Mouse (Mus musculus): ENCODE measurements around the gene Apbb2.

Apbb2 gene

GRCm38 (mm10) chr5:66468331-66469001 lies 150.1 kb downstream of the Apbb2 start:
- no peak for DNase-seq

- no peak for DNase-seq
Measured at GRCm38 (mm10) chr5:66462665-66463064, 155.9 kb downstream of the Apbb2 start.

- DNase-seq: peak; percentile 63
Measured at GRCm38 (mm10) chr5:66458851-66459250, 159.7 kb downstream of the Apbb2 start.

- DNase-seq: no peak
Measured at GRCm38 (mm10) chr5:66455271-66455670, 163.3 kb downstream of the Apbb2 start.

GRCm38 (mm10) chr5:66454826-66455225 lies 163.8 kb downstream of the Apbb2 start:
- no peak for DNase-seq

GRCm38 (mm10) chr5:66453106-66453505 lies 165.5 kb downstream of the Apbb2 start:
- peak; percentile 27 for DNase-seq

- DNase-seq: peak; percentile 47
Measured at GRCm38 (mm10) chr5:66451561-66451960, 167.0 kb downstream of the Apbb2 start.

- DNase-seq: no peak
Measured at GRCm38 (mm10) chr5:66445497-66445896, 173.1 kb downstream of the Apbb2 start.

- no peak for DNase-seq
Measured at GRCm38 (mm10) chr5:66442260-66442659, 176.3 kb downstream of the Apbb2 start.

- no peak for DNase-seq
Measured at GRCm38 (mm10) chr5:66436791-66437246, 181.8 kb downstream of the Apbb2 start.

GRCm38 (mm10) chr5:66435158-66435557 lies 183.4 kb downstream of the Apbb2 start:
- no peak for DNase-seq

GRCm38 (mm10) chr5:66429076-66429475 lies 189.5 kb downstream of the Apbb2 start:
- DNase-seq: no peak

- no peak for DNase-seq
Measured at GRCm38 (mm10) chr5:66428071-66428470, 190.5 kb downstream of the Apbb2 start.

GRCm38 (mm10) chr5:66423909-66424308 lies 194.7 kb downstream of the Apbb2 start:
- peak; percentile 60 for DNase-seq

GRCm38 (mm10) chr5:66423466-66423865 lies 195.1 kb downstream of the Apbb2 start:
- no peak for DNase-seq

- DNase-seq: no peak
Measured at GRCm38 (mm10) chr5:66421954-66422353, 196.6 kb downstream of the Apbb2 start.

- no peak for DNase-seq
Measured at GRCm38 (mm10) chr5:66421230-66421629, 197.4 kb downstream of the Apbb2 start.

- no peak for DNase-seq
Measured at GRCm38 (mm10) chr5:66420011-66420410, 198.6 kb downstream of the Apbb2 start.

- DNase-seq: no peak
Measured at GRCm38 (mm10) chr5:66417289-66417688, 201.3 kb downstream of the Apbb2 start.

GRCm38 (mm10) chr5:66415700-66416543 lies 202.7 kb downstream of the Apbb2 start:
- no peak for DNase-seq

- DNase-seq: no peak
Measured at GRCm38 (mm10) chr5:66415033-66415697, 203.4 kb downstream of the Apbb2 start.

- no peak for DNase-seq
Measured at GRCm38 (mm10) chr5:66413402-66413801, 205.2 kb downstream of the Apbb2 start.

- DNase-seq: no peak
Measured at GRCm38 (mm10) chr5:66412821-66413220, 205.8 kb downstream of the Apbb2 start.

GRCm38 (mm10) chr5:66408546-66408945 lies 210.0 kb downstream of the Apbb2 start:
- no peak for DNase-seq

All from kidney, postnatal 14 days (tissue).